Mouse (Mus musculus): ENCODE measurements at regions not wholly inside any gene's neighbourhood (a gene's known extent, or its start where the extent isn't known, plus 50 kb on each side); places are given as distances from the start of the nearest gene placed in this dataset.

DNA sequence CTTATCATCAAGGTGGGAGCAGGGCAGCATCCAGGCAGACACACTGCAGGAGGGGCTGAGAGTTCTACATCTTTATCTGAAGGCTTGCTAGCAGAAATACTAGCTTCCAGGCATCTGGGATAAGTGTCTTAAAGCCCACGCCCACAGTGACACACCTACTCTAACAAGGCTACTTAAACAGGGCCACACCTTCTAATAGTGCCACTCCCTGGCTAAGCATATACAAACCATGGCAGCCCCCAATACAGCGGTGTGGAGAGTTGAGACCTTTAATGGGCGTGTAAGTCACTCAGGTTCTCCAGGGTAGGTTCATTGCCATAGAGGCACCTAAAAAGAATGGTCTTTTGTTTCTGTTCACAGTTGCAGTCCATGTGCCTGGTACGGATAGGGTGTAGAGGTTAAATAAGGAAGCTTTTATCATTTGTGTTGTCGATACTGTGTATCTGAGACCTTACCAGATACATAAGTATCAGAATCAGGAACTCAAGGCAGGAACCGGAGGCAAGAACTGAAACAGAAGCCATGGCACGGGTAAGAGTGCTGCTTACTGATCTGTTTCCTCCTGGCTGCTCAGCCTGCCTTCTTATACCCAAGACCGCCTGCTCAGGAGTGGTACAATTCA is 69.0 kb upstream of the Atrnl1 start:
- no peak for DNase-seq (ENCODE audit: low spot score)

DNA sequence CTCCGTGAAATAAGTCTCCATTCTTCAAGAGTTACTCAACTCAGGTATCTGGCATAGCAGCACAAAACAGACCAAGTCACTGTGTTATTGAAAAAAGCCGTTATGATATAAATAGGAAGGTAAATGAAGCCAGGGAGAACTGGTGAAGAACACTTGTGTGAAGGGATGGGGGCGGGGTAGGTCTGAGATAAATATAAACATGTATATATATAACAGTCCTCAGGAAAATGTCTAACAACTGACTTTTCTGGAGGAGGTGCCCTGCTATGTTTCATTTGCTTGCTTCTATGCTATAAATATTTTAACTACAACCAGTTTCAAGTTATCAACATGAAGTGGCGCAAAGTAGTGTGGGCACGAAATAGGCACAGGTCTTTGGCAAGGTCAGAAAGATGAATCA is 68.3 kb upstream of the Atrnl1 start:
- no peak for DNase-seq (ENCODE audit: low spot score)

DNA sequence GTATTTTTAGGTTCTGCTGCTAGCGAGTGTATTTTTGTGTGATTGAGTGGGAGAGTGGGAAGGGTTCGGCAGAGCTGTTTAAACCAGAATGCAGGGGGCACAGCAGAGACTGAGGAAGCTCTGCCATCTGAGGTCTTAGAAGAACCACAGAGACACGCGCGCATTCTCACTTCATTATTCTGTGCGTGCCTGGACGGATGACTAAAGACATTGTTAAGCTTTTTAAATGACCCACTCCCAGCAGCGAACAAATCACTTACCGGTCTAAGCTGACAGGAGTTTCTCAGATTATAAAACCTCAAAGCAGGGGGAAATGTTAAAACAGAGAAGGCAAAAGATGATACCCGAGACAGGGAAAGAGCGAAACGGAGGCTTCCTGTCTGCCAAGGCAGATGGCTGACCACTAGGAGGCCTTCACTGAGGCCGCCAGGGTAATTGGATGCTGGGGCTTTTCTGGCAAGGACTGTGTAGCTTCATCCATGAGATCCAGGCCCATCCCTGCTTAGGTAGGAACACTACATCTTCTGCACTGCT is 67.1 kb upstream of the Atrnl1 start:
- DNase-seq (ENCODE audit: low spot score): peak; percentile 17

DNA sequence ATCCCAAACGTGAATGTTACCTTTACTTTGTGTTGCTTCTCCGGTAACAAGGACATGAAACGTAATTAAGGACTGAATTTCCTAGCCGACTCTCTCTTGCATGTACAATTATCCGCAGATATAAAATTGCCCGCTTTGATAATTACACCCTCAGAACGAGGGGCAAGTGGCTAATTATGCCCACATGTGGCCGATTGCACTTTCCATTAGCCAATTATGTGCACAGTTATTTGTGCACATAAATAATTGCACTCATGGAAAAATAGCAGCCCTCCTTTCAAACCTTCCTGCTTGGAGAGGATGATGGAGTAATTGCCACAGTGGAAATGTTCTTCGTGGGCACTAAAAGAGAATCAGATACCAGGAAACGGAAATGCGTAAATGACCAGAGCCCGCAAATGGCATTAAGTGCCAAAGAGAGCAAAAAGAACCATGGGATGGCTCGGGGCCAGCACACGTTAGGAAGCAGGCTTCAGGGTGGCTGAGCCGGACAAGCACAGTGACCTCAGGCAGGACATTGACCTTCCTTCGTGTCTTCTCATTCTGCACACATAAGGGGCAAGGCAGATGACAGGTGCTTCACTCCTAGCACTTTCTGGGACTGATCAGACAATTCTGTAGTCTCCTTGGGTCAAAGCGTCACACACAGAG is 66.5 kb upstream of the Atrnl1 start:
- no peak for DNase-seq (ENCODE audit: low spot score)

DNA sequence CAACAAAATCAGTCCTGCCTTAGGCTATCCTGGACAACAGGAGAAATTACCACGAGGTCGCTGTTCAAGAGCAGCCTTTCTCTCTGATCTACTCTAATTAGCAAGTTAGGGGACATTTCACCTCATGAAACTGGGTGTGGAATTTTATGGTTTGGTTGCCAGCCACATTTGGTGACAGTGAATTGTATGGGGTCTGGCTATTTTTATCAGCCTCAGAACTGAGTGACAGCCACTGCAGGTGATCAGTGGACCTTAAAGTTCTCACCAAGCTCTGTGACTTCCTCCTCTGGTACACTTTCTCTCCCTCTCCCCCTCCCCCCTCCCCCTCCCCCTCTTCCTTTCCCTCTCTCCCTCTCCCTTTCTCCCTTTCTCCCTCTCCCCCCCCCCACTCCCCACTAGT is 65.8 kb upstream of the Atrnl1 start:
- no peak for DNase-seq (ENCODE audit: low spot score)

DNA sequence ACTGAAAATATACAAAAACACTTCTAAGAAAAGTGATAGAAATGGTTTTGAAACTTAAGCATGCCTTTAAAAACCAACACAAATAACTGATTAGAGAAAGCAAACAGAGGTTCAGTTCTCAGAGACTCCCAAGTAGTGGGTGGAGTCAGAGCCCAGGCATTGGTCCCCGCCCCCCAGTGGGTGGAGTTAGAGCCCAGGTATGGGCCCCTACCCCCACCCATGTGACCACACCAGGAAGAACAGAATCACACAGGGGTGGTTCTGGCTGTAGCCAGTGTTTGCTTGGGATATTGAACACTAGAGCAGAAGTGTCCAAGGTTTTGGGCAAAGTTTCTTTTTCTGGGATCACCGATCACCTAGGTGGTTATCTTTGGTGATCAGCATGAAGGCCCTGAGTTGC is 64.8 kb upstream of the Atrnl1 start:
- no peak for DNase-seq (ENCODE audit: low spot score)

DNA sequence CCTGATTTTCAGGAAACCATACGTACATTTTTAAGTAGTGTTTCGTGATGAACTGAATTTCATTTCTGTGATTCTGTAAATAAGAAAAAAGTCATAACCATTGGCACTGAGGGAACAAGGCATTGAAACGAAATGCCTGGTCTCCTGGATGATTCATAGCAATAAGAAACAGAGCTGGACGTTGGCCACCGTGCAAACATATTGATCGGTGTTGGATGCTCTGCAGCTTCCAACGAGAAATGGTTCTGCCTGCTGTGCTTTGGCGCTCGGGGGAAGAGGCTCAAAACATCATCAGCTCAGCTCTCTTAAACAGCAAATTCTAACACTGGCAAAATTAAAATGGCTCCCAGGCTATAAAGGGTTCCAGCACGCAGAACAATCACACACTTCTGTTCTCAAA is 64.3 kb upstream of the Atrnl1 start:
- DNase-seq (ENCODE audit: low spot score): no peak

DNA sequence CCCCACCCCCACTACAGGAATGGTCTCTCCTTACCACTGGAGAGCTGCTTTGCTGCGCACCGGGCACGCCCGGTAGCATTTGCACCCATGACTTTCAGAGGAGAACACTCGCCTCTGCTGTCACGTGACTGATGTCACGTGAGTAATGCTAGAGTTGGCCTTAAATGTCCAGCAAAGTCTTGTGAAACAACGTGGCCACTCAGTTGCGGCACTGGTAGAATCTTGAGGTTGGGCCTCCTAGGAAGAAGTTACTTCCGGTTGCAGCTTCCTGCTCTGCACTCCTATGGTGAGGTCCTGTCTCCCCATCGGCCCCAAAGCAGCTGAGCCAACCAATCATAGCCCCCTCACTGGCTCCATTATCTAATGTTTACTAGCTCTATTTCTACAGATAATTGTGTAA is 62.7 kb upstream of the Atrnl1 start:
- no peak for DNase-seq (ENCODE audit: low spot score)

DNA sequence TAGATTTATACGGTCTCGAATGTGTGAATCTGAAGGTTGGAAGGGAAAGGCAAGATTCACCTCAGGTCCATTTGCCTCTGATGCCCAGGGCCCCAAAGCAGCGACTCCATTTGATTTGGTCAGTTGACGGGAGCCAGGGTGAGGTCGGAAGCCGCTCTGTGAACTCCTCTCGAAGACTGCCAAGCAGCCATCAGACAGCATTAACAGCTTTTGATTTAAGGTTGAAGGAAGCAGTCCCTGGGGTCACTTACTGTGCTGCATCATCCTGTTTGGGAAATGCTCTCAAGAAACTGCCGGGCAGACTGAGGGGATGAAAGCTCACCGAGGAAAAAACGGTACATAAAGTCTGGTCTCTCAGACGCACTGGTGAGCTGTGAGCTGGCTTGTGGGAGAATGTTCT is 62.2 kb upstream of the Atrnl1 start:
- DNase-seq (ENCODE audit: low spot score): no peak

DNA sequence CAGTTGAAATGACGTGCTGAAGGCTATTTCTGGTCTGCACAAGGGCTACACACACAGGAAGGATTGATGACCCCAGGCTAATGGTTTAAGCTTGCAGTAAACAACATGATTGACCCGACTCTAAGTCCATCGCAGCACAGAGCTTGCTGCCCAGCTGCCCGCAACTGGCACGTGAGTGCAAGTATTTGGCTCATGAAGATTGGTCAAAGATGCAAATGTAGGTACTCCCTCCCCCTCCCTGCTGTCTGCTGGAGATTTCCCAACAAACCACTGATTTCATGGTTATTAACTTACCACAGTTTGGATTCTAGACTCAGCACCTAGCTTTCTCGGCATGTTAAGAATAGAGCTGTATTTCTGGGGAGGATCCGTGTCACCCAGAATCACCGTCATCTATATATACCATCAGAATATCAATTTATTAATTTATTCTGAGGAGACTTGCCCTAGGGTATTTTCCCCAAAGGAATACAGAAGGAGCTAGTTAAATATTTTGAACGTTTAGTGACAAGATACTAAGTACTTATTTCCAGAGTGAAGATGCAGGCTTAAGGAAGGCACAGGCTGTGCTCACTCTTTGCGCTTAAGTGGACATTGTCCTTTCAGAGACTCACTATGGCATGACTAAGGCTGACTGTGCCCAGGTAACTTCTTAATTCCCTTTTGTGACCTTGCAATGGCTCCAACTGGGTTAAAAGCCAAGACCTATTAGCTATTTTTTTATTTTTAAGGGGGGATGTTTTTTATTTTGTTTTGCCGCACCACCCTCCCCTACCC is 57.7 kb upstream of the Atrnl1 start:
- no peak for DNase-seq (ENCODE audit: low spot score)

DNA sequence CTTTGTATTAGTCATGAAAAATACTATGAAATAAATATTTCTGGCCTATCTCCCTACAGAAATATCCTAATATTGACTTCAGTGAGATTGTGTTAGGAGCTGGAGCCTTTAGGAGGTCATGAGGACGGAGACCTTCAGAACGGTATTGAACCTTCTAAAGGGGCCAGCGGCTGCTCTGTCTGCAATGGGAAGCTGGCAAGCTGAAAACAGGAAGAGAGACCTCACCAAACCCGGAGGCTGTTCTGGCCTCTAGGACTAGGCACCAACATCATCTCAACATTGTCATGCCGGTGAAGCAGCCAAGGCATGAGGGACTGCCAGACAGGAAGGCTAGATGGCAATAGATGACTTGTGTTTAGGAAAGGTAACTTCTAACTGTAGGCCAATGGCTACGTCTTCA is 56.7 kb upstream of the Atrnl1 start:
- no peak for DNase-seq (ENCODE audit: low spot score)

DNA sequence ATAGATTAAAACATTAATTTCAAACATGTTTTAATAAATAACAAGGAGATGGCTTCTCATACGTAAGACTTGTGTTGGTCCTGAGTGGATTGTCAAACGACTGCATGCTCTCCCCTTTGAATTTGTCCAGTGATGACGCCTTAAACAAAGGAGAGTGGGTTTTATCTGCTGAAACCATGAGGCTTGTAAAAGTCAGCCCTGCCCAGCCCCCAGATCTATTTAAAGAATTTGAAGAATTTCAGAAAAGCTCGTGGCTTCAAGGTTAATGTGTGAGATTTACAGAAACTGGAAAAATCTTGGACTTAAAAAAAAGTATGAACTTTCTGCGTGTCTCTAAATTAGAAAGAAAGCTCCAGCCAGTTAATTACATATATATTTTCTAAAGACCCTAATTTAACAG is 55.5 kb upstream of the Atrnl1 start:
- no peak for DNase-seq (ENCODE audit: low spot score)

DNA sequence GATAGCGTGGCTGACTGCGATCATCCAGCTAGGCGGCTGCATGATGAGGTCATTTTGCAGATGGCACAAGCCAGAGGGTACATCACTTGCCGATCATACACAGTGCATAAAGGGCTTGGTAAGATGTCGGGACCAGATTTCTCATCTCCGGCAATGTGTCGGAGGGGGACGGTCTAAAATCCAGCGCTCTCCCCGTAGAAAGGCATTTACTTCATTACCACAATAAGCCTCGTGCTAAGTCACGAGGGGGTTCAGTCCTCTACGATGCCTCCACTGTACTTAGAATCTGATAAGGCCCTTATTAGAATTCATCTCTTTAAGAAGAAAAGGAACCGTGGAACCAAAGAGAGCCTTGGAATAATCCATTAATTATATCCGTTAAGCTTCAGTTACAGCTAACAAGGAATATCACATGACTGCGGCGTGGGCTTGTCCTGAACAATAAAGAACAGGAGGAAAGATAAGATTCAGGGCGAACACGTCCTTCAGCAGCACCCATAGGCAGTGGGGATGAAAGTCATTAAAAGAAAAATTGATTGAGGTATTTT is 52.3 kb upstream of the Atrnl1 start:
- no peak for DNase-seq (ENCODE audit: low spot score)

DNA sequence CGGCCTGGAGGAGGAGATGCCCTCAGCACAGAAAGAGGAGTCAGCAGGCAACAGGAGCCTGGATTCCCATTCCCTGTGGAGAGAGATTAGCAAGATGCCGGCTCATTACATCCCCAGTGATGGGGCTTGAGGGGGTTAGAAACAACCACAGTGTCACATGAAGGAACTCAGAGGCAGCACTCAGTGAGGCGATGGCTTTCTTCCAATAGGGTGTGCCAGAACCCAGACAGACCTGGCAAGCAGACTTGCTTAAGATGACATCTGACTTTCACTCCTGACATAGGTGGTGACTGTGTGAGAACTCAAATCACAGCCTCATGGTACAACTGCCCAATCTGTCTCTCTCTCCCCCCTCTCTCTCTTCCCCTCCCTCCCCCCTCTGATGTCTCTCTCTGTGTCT is 50.1 kb upstream of the Atrnl1 start:
- DNase-seq (ENCODE audit: low spot score): no peak
